Mouse (Mus musculus) large intestine, adult 2 months (tissue): ENCODE data around the gene 1700001C19Rik. TPM values are rescaled to one million over a fixed set of nuclear protein-coding genes. Genes with fewer than 3 reads are reported as not detected.
"Not testable (repeated sequence)": the region's sequence is repeated elsewhere in the genome, so short reads cannot be mapped to it uniquely, and the experiment has no call there.

Experiments
- DNase-seq: peaks from one replicate; pipeline ENCODE4 v3.0.0-alpha.2; 2012; ENCODE audit warnings: low read depth, low spot score
- WGBS: fragments of 180-500 bp; shearing (Covaris S2); methylation state at CpG from one replicate; pipeline ENCODE4 v1.1.7; 2018; 5-methylcytosine and 5-hydroxymethylcytosine counted together
- polyA plus RNA-seq: library from polyadenylated mRNA; depleted of rRNA; stranded (reverse); fragments of >200 nt; gene quantifications from 2 replicates; pipeline ENCODE4 v1.2.3, GENCODE M21; 2012

The 1700001C19Rik gene
- polyA plus RNA-seq, 1 experiment = 0.51 TPM

DNA sequence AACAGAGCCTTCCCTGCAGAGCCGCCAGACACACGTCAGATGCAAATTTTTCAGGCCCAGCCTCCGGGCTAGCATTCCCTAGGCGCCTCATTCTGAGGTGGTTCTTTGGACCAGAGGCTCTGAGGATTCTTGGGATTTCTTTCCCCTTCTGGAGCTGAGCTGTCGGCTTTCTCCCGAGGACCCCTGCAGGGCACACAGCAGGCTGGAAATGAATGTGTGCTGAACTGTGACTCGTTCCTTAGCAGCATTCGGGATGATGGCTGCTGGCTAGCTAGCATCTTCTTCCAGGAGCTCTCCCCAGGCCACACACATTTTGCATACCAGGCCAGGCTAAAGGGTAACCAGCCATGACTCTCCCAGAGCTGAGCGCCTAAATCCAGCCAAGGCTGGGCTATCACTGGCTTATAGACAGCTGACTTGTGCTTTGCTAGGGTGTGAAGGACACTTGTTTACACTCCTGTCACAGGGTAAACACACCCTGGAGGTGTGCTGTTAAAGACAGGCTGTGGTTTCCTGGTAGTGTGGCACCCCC is 3.2 kb upstream of the 1700001C19Rik start:
- 53% methylated on average over 9 of the region's 9 CpGs for WGBS
- DNase-seq = no peak

DNA sequence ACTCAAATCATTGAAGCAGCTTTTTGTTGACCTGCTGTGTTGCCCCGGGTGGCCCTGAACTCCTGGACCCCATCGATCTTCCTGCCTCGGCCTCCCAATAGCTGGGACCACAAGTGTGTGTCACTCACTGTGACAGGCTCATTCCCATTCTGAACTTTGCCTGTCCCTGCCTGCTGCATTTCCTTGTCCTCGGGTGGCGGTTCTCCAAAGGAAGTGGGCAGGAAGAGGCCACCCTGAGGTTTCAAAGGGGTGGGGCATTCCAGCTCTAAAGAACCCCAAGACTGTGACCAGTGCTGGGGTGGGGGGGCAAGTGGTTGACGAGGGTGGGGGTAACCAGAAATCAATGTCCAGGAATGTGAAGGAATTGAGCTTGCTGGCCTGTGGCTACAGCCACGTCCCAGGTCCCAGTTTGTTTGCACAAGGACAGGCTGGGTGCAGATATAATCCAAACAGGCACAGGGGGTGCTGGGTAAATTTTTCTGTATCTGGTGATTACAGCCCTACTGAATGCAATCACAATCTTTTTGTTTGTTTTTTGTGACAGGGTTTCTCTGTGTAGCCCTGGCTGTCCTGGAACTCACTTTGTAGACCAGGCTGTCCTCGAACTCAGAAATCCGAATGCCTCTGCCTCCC is 2.3 kb upstream of the 1700001C19Rik start:
- DNase-seq = peak; percentile 58
- 25% methylated on average over 9 of the region's 9 CpGs for WGBS

DNA sequence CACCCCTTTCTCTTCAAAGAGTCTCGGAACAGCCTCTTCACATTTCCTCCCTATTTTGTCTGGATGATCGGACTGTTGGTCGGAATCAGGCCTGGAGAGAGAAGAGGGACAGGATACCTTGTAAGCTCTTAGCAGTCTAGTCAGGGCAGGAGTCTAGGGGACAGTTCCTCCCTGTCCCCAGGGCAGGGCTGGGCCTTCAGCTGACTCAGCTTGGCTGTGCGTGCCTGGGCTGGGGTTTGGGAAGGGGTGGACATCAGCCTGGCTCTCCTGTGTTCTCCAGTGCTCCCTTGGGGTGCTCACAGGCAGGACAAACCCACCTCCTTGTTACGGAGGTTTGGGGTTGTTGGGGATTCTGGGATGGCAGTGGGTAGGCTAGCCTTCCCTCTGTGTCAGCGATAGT is 1.4 kb upstream of the 1700001C19Rik start:
- 57% methylated on average over 6 of the region's 6 CpGs for WGBS
- no peak for DNase-seq

DNA sequence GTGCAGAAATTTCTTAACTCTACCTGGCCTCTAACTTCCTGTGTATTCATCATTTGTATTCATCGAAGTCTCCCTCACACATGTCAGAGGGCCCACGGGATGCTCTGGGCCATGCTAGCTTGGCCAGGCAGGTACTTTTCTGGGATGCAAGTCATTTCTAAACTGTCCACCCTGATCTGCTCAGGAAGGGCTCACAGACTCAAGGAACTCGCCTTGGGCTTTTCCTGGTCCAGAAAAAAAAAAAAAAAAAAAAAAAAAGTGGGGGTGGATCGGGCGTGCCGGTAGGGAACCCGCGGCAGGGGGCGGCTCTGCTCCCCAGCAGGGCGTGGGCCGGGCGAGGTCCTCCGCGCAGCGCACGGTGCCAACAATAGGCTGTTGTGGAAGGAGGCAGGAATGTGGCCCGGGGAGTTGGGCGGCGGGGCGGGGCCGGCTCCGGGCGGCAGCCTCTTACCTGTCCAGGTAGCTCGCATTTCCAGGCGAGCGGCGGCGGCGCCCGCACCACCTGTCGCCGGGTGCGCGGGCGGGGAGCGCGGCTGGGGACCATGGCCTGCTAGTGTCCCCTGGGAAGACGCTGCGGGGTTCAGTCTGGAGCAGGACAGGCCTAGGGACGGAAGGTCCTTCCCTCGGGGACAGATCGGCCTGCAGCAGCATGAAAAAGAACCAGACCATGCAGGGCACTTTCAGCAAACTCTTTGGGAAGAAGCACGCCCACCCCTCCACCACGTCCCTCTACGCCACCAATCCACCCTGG is 845 bp downstream of the 1700001C19Rik start, which contains the start of gene AI661453:
Gene AI661453, plus strand, starts transcription at position 460 of the 751 bp plus-strand sequence.
- WGBS = under 1% methylated on average over 45 of the region's 45 CpGs
- peak; percentile 68 for DNase-seq

DNA sequence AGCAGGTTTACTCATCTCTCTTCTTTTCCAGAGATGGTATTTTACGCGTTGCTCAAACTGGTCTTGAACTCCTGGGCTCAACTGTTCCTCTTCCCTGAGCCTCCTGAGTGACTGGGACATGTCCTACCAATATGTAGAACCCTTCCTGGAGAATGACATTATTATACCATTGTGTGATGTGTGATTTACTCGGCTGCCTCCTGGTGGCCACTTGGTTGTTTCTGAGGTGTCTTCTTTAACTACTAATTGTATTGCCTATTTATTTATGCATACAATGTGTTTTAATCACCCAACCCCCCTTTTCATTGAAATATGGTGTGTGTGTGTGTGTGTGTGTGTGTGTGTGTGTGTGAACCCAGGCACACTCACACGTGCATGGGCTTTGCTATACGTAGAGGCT is 6.4 kb downstream of the 1700001C19Rik start:
- DNase-seq = no peak
- 49% methylated on average over 5 of the region's 5 CpGs for WGBS

DNA sequence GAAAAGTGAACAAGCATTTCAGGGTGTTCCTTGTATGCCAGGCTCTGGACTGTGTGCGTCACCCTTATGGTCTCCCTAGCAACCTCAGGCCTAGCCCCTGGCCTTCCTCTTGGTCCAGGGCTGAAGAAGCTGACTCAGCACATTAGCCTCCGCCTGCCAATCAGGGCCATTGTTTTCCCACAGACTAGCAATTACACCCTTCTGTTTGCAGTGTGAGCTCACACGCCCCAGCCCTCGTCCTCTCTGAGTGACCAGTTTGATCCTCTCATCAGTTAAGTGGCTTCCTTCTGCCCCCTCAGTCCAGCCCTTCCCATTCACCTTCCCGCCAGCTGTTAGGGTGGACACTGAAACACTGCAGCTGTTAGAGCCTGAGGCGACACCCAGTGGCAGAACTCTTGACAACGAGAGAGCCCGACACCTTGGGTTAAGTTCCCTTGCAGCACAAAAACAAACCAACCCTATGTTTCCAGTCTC is 8.3 kb downstream of the 1700001C19Rik start:
- WGBS = 9% methylated on average over 8 of the region's 8 CpGs
- DNase-seq = no peak

DNA sequence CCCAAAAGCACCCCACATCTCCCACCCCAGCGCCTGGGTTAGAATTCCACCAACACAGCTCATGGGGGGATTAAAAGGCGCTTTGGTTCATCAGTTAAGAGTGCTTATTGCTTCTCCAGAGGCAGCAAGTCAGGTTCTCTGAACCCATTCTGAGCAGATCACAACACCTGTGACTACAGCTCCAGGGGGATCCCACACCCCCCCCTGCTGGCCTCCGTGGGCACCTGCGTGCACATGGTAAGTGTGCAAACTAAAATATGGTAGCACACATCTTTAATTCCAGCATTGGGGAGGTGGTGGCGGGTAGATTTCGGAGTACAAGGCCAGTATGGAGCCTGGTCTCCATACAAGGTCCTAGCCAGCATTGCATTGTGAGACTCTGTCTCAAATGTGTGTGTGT is 9.9 kb downstream of the 1700001C19Rik start:
- 74% methylated on average over 6 of the region's 6 CpGs for WGBS
- DNase-seq = no peak

DNA sequence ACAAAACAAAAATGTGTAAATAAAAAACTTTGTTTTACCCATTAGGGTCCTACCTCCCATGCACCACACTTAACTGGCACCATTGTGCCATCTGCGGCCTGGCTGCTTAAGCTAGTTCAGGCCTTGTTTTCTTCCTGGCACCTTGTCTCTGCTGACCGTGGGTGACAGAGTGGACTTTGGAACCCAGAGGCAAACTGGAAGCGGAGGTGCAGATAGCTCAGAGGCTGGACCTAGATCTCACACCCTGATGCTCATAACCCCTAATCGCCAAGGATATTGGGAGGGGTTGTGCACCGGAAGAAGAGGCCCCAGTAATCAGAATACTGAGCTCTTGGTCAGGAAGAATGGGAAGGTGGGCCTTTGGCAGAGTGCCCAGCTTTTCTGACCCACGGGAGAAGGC is 13.0 kb downstream of the 1700001C19Rik start:
- DNase-seq = no peak
- 22% methylated on average over 6 of the region's 6 CpGs for WGBS

DNA sequence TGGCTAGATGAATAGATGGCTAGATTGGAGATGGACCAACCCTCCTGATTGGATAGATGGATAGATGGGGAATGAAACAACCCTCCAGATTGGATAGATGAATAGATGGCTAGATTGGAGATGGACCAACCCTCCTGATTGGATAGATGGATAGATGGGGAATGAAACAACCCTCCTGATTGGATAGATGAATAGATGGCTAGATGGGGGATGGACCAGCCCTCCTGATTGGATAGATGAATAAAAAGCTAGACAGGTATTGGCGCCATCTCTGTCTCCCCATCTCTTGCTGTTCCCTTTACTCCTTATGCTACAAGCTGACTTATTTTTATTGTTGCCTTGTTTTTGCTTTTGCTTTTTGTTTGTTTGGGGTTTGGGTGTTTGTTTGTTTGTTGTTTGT is 14.6 kb downstream of the 1700001C19Rik start:
- not testable (repeated sequence) for DNase-seq
- 93% methylated on average over 1 of the region's 1 CpGs for WGBS

DNA sequence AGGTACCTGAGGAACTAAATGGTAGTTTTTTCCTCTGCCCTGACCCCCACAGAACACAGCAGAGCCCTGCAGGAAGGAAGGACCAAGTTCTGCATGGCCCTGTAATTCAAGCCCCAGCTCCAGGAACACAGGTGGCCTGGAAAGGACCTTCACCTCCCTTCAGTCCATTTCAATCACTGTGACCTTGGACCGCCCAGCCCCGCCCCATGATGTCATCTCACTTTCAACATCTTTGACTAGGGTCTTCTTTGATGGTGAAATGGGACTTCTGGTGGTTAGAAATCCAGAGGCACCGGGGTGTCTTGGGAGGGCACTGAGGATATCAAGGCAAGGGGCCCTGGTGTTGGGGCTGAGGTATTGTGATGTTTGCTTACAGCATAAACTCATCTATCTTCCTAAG is 15.6 kb downstream of the 1700001C19Rik start:
- no peak for DNase-seq
- WGBS = 68% methylated on average over 3 of the region's 3 CpGs

DNA sequence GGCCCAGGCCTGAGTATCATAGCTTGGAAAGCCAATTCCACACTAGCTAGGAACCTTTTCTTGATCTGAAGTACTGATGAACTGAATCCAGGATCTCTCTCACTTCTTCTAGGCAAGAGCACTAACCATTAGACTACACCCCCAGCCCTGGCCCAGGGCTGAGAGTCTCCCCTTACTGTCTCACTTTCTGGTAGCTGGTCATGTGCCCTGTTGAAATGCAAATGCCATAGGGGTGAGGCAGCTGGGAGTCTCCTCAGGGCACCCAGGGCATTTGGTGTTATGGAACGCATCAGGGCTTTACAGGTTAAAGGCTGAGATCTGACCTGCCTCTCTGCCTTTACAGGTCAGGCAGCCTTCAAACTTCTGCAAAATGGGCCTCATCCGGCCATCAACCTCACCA is 17.0 kb downstream of the 1700001C19Rik start:
- no peak for DNase-seq
- WGBS = 84% methylated on average over 2 of the region's 2 CpGs

DNA sequence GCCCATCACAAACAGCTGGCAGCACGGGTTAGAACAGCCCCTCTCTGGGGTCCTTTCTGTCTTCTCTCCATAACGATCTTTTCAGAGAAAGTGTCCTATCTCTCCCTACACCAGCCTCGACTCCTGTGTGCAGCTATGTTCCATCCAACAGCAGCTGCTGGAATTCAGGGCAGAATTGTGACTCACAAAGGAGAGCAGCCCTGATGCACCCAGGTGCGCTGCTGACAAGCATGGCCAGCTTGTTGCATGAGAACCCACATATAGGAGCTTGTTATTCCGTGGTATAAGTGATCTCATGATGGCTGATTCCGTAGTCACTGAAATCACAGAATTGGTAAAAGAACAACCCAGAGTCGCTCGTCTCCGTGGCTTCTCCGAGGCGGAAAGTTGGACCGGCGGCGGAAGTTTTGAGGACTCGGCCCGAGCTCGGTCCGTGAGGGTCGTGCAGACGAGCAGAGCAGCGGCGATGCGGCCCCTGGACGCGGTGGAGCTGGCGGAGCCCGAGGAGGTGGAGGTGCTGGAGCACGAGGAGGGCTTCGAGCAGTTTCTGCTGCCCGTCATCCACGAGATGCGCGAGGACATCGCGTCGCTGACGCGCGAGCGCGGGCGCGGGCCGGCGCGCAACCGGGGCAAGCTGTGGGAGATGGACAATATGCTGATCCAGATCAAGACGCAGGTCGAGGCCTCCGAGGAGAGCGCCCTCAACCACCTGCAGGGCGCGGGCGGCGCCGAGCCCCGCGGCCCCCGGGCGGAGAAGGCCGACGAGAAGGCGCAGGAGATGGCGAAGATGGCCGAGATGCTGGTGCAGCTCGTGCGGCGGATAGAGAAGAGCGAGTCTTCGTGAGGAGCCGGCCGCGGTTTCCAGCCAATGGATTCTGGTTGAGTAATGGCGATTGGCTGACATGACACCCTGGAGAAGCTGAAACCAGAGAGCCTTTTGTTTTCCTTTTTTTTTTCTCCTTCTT is 27.0 kb downstream of the 1700001C19Rik start:
- not testable (repeated sequence) for DNase-seq
- WGBS = 4% methylated on average over 74 of the region's 74 CpGs

DNA sequence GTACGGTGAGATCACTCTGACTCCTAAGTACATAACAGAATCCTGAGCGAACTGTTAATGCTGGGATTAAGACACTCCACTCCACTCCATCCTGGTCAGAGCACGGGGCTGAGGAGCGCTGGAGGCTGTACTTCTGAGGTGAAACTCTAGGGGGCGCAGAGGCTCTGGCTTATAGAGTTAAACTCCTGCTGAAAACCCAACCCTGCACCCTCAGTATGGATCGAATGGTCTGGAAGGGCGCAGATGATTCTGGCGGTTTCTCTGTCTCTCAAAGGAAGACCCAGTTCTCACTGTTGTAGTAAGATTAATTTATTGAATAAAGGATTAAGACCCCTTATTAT is 28.6 kb downstream of the 1700001C19Rik start:
- DNase-seq = peak; percentile 38
- WGBS = 9% methylated on average over 8 of the region's 8 CpGs

DNA sequence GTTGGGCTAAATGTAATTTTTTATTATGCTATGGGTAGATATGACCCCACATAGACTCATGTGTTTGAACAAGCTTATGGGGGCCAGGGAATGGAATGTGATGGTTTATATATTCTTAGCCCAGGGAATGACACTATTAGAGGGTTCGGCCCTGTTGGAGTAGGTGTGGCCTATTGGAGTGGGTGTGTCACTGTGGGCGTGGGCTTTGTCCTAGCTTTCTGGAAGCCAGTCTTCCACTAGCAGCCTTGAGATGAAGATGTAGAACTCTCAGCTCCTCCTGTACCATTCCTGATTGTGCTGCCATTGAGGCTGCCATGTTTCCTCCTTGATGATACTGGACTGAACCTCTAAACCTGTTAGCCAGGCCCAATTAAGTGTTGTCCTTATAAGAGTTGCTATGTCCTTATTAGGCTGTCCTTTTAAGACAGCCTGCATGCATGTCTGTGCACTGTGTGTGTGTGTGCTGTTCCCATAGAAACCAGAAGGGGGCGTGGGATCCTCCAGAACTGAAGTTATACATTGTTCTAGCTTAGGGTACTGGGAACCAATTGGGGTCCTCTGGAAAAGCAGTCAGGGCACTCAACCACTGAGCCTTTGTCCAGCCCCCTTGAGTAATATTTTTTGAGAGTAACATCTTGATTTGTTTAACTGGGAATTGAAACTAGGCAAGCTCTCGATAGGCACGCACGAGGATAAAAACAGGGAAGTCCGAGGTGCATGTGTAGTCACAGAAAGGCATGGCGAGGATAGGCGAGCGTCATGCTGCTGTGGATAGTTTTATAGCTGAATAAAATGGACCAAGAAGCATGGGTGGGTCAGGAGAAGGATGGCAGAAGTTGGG is 29.2 kb downstream of the 1700001C19Rik start:
- WGBS = 46% methylated on average over 10 of the region's 10 CpGs
- no peak for DNase-seq

DNA sequence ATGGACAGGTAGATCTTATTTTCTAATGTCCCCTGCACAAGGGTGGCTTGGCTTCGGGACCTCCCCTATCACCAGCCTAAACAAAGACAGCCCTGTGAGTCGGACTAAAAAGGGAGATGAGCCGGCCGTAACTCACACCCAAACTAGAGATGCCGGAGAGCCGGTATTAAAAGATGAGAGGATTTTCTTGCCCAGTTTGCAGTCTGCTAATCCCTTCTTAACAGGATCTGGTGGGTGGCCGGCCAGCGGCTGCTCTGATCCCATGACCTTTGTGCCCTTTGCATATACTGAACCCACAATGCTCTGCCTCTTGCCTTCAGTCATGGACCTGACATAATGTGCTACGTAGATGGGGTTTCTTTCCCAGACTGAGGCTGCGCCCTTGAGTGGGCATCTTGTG is 36.7 kb downstream of the 1700001C19Rik start, which contains the start of gene Guca1a:
Gene Guca1a, minus strand, starts transcription at position 134 of the 400 bp plus-strand sequence.
- DNase-seq = no peak
- WGBS = 64% methylated on average over 10 of the region's 10 CpGs

DNA sequence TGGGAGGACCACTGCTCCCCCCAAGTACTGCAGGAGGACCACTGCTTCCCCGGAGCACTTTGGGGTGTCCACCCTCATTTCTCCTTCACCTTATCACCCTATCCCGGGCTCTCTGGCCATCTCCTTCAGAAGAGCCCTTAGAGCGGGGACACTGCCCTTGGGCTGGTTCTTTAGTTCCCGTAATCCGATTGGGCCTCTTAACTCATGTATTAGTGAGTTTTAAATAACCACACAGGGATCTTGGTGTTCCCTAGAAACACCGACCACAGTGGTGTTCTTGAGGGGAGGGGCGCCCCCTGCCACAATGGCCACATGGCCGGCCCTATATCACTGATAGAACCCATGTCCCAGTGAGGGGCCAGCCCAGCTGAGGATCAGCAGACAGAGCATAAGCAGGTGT is 38.1 kb downstream of the 1700001C19Rik start:
- 86% methylated on average over 8 of the region's 8 CpGs for WGBS
- DNase-seq = no peak

DNA sequence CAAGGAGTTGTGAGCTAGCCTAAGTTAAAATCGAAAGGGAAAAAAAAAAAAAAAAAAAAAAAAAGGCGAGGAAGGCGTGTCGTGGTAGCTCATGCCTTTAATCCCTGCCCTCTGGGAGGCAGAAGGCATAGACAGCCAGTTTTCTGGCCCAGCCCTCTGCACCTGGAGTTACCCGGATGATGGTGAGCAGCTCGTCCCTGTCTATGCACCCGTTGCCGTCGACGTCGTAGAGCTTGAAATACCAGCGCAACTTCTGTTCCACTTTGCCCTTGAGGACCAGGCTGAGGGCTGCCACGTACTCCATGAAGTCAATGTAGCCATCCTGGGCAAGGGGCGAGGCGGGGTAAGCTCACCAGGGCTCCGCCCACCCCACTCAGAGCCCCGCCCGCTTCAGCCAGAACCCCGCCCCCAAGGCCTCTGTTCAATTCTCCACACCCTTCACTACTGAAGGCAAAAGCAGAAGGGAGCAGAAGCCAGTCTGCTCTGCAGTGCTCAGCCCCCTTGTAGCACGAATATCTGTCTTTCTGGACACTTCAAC is 41.7 kb downstream of the 1700001C19Rik start:
- DNase-seq = peak; percentile 58

DNA sequence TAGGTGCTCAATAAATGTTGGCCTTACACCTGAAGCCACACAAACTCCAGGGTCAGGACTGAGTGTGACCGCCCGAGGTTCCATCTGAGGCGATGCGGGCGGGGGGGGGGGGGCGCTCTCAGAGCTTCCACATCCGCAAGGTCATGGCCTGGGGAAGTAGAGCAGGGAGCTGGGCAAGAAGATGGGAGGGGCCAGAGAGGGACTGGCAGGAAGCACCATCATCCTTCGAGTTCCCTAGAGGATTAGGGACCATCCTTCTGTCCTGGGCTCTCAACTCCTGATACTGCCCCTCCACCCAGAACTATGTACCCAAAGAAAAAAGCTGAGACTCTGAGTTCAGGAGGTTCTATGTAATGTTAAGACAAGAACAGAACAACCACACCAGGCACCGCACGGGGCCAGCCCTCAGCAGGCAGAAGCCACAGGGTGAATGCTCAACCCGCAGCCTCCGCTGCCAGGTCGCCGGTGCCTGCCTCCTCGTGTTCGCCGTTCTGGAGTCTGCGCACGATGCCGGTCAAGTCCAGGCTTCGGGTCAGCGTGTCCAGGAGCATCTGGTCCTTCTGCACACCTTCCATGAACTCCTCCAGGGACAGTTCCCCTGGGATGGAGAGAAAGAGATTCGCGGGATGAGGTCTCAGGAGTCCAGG is 42.8 kb downstream of the 1700001C19Rik start:
- WGBS = 23% methylated on average over 24 of the region's 24 CpGs
- DNase-seq = no peak

More for the DNA sequence above, 41.7 kb downstream of the 1700001C19Rik start:
- 3% methylated on average over 20 of the region's 20 CpGs for WGBS
